9 mouse cellular contexts compared by ENCODE assay signal in genomic region chr3:95227214-95227613, GRCm38 (mm10). TPM values are rescaled to one million over a fixed set of nuclear protein-coding genes. Genes with fewer than 3 reads are reported as not detected.
DNase-seq lines count a peak whose midpoint lies in the region; ATAC-seq and TF ChIP-seq lines count a peak whose summit lies in the region.
"Had no signal": no experiment of that assay in that cellular context is flagged by ENCODE, and none has a peak within 500 bp of the region (broad histone marks: within the 10 kb centered on the region; RNA-seq: fewer than 3 reads in every experiment).

No protein-coding gene starts in this region.

- no peak for ATAC-seq in kidney, postnatal 0 days (replicated peaks; ENCODE audit: low FRiP score, low read depth)
- ATAC-seq in intestine, embryonic 16.5 days: no peak
- ATAC-seq in neural tube, embryonic 15.5 days (ENCODE audit: low FRiP score): no peak

- peaks cover 22% of the 10 kb centered on the region for H3K4me1 ChIP-seq in kidney, postnatal 0 days (replicated peaks; ENCODE audit: insufficient read depth, low read length)
- H3K4me1 ChIP-seq in intestine, embryonic 16.5 days (ENCODE audit: control insufficient read depth, insufficient read depth, low read length): peaks cover 22% of the 10 kb centered on the region
- peaks cover 70% of the 10 kb centered on the region for H3K4me1 ChIP-seq in neural tube, embryonic 15.5 days

- H3K4me3 ChIP-seq in kidney, postnatal 0 days (replicated peaks; ENCODE audit: low read depth, low read length): peak overlapping the region; percentile 98
- peak overlapping the region; percentile 40 for H3K4me3 ChIP-seq in intestine, embryonic 16.5 days (ENCODE audit: low read length)
- H3K4me3 ChIP-seq in neural tube, embryonic 15.5 days (replicated peaks): peak overlapping the region; percentile 80

- 0% methylated on average over 1 of the region's 1 CpGs for WGBS in kidney, postnatal 0 days
- WGBS in intestine, embryonic 16.5 days: 11% methylated on average over 1 of the region's 1 CpGs
- 3% methylated on average over 1 of the region's 1 CpGs for WGBS in neural tube, embryonic 15.5 days

- H3K9ac ChIP-seq in kidney, postnatal 0 days (ENCODE audit: low read depth, low read length): 0 out of 2 replicates have a peak overlapping the region, but pooled peaks have one; percentile 23
- H3K9ac ChIP-seq in intestine, embryonic 16.5 days (ENCODE audit: low read depth, low read length): peak overlapping the region; percentile 45
- H3K9ac ChIP-seq in neural tube, embryonic 15.5 days (replicated peaks): peak overlapping the region; percentile 83

- H3K27me3 ChIP-seq in kidney, postnatal 0 days (ENCODE audit: insufficient read depth, low read length): no peaks in the 10 kb centered on the region
- no peaks in the 10 kb centered on the region for H3K27me3 ChIP-seq in intestine, embryonic 16.5 days (replicated peaks; ENCODE audit: control insufficient read depth, insufficient read depth, low read length)
- no peaks in the 10 kb centered on the region for H3K27me3 ChIP-seq in neural tube, embryonic 15.5 days (replicated peaks)

- no peak for DNase-seq in kidney, postnatal 0 days (ENCODE audit: low spot score)
- no peak for DNase-seq in kidney, adult 18-20 months
- peak; percentile 30 for DNase-seq in embryo, embryonic 11 days
- no peak for DNase-seq in thymus, postnatal 25 days
- no peak for DNase-seq in thymus, adult 18-20 months
- no peak for DNase-seq in layer of hippocampus, postnatal 14 days (ENCODE audit: low spot score in 2 of 2)
- DNase-seq: adrenal gland, adult 8-10 months had no signal

- peak overlapping the region; percentile 93 for H3K4me2 ChIP-seq in kidney, postnatal 0 days (ENCODE audit: low read length)
- peak overlapping the region; percentile 88 for H3K4me2 ChIP-seq in intestine, embryonic 16.5 days (ENCODE audit: low read depth, low read length)
- peak overlapping the region; percentile 86 for H3K4me2 ChIP-seq in neural tube, embryonic 15.5 days

- H3K27ac ChIP-seq in kidney, postnatal 0 days: peak overlapping the region; percentile 97; the same call in 1 of the 2 replicates
- H3K27ac ChIP-seq in intestine, embryonic 16.5 days (ENCODE audit: low read length): no peak overlapping the region
- H3K27ac ChIP-seq in neural tube, embryonic 15.5 days (replicated peaks): peak overlapping the region; percentile 99

- H3K36me3 ChIP-seq in kidney, postnatal 0 days (ENCODE audit: insufficient read depth, low read length): peaks cover 12% of the 10 kb centered on the region; the same call in 1 of the 2 replicates
- peaks cover 6% of the 10 kb centered on the region; the same call in 1 of the 2 replicates for H3K36me3 ChIP-seq in intestine, embryonic 16.5 days (ENCODE audit: control insufficient read depth, insufficient read depth, low read length)
- peaks cover 36% of the 10 kb centered on the region for H3K36me3 ChIP-seq in neural tube, embryonic 15.5 days

- no peak for TF ChIP-seq CTCF in kidney, postnatal 0 days (IDR thresholded peaks at IDR 0.05; ENCODE audit: low read depth)

- H3K9me3 ChIP-seq in kidney, postnatal 0 days (replicated peaks; ENCODE audit: low read length): no peaks in the 10 kb centered on the region
- H3K9me3 ChIP-seq in intestine, embryonic 16.5 days (ENCODE audit: control insufficient read depth, low read length): no peaks in the 10 kb centered on the region
- H3K9me3 ChIP-seq in neural tube, embryonic 15.5 days (replicated peaks): no peaks in the 10 kb centered on the region

RNA-seq across cellular contexts. Expression of gene Cdc42se1, which starts 1.3 kb away (rescaled TPM):
- 98.5 and 102 TPM in 2 replicates for polyA plus RNA-seq in kidney, postnatal 0 days (2015; fragmentation: Nextera tagmentation; extraction: Ambion mirVana)
- polyA plus RNA-seq in intestine, embryonic 16.5 days (2015; fragmentation: Nextera tagmentation; extraction: Ambion mirVana): 67.8 and 73.8 TPM in 2 replicates
- polyA plus RNA-seq in neural tube, embryonic 15.5 days (2015; fragmentation: Nextera tagmentation; extraction: Ambion mirVana): 46.2 and 55.5 TPM in 2 replicates
- 10 to 100 TPM; 85.9 to 87.3 TPM for total RNA-seq in layer of hippocampus, postnatal 14 days (2021)

RNA-seq across cellular contexts. Expression of gene Mllt11, which starts 4.8 kb away (rescaled TPM):
- polyA plus RNA-seq in kidney, postnatal 0 days (2015; fragmentation: Nextera tagmentation; extraction: Ambion mirVana): 11.2 and 11.8 TPM in 2 replicates
- 15.0 and 15.5 TPM in 2 replicates for polyA plus RNA-seq in intestine, embryonic 16.5 days (2015; fragmentation: Nextera tagmentation; extraction: Ambion mirVana)
- 250 and 346 TPM in 2 replicates for polyA plus RNA-seq in neural tube, embryonic 15.5 days (2015; fragmentation: Nextera tagmentation; extraction: Ambion mirVana)
- 100 to 1,000 TPM; 496 to 516 TPM for total RNA-seq in layer of hippocampus, postnatal 14 days (2021)

RNA-seq across cellular contexts. Expression of gene Gabpb2, which starts 9.5 kb away (rescaled TPM):
- polyA plus RNA-seq in kidney, postnatal 0 days (2015; fragmentation: Nextera tagmentation; extraction: Ambion mirVana): 4.5 and 5.4 TPM in 2 replicates
- polyA plus RNA-seq in intestine, embryonic 16.5 days (2015; fragmentation: Nextera tagmentation; extraction: Ambion mirVana): 5.7 and 6.0 TPM in 2 replicates
- polyA plus RNA-seq in neural tube, embryonic 15.5 days (2015; fragmentation: Nextera tagmentation; extraction: Ambion mirVana): 2.8 and 3.9 TPM in 2 replicates
- total RNA-seq in layer of hippocampus, postnatal 14 days (2021): 10 to 100 TPM; 10.5 to 11.8 TPM

RNA-seq across cellular contexts. Expression of gene Gm128, which starts 14.2 kb away (rescaled TPM):
- polyA plus RNA-seq in kidney, postnatal 0 days (2015; fragmentation: Nextera tagmentation; extraction: Ambion mirVana): 1.2 and 1.3 TPM in 2 replicates
- 0.17 and 0.29 TPM in 2 replicates for polyA plus RNA-seq in intestine, embryonic 16.5 days (2015; fragmentation: Nextera tagmentation; extraction: Ambion mirVana)
- polyA plus RNA-seq in neural tube, embryonic 15.5 days (2015; fragmentation: Nextera tagmentation; extraction: Ambion mirVana): 0.13 and 0.18 TPM in 2 replicates
- total RNA-seq in layer of hippocampus, postnatal 14 days (2021): not detected

RNA-seq across cellular contexts. Expression of gene Bnipl, which starts 23.8 kb away (rescaled TPM):
- 0.82 and 1.6 TPM in 2 replicates for polyA plus RNA-seq in kidney, postnatal 0 days (2015; fragmentation: Nextera tagmentation; extraction: Ambion mirVana)
- 0.51 and 0.72 TPM in 2 replicates for polyA plus RNA-seq in intestine, embryonic 16.5 days (2015; fragmentation: Nextera tagmentation; extraction: Ambion mirVana)
- 0.29 TPM in 1 of 2 replicates, not detected in the other for polyA plus RNA-seq in neural tube, embryonic 15.5 days (2015; fragmentation: Nextera tagmentation; extraction: Ambion mirVana)
- total RNA-seq in layer of hippocampus, postnatal 14 days (2021): under 1 TPM in 1 of 2 experiments, not detected in 1; 0.46 TPM

Comparison
In these comparisons a context has a peak if more than half of its experiments do, and no peak if none do; other contexts are left out.
1. H3K4me3 ChIP-seq: peak in every context shown above with its lines; median percentile 98 in kidney, postnatal 0 days; 80 in neural tube, embryonic 15.5 days; 40 in intestine, embryonic 16.5 days.
2. H3K9ac ChIP-seq: peak in every context shown above with its lines; median percentile 83 in neural tube, embryonic 15.5 days; 45 in intestine, embryonic 16.5 days; 23 in kidney, postnatal 0 days.
3. RNA of gene Mllt11, which starts 4.8 kb away (polyA plus RNA-seq): 250 to 346 TPM in neural tube, embryonic 15.5 days; 15.0 to 15.5 TPM in intestine, embryonic 16.5 days and 11.2 to 11.8 TPM in kidney, postnatal 0 days; every median in the first group is over 10 times any median in the second.
4. Peak in every context shown above with its lines, with median percentiles within 50 percentile points of each other: H3K4me2 ChIP-seq.